In genomic region chr8:70042583-70043455, GRCm38 (mm10) we compare ENCODE assay signal across 8 mouse cellular contexts. TPM values are rescaled to one million over a fixed set of nuclear protein-coding genes. Genes with fewer than 3 reads are reported as not detected.
A peak's percentile ranks its signal among the peaks of the same experiment; 100 is the strongest.
DNase-seq lines count a peak whose midpoint lies in the region; ATAC-seq and TF ChIP-seq lines count a peak whose summit lies in the region.

TSS of gene Mau2 (minus strand) at chr8:70042734.
TSS of gene Sugp1 (plus strand) at chr8:70042813.

- no peaks in the 10 kb centered on the region for H3K27me3 ChIP-seq in C2C12 (ENCODE audit: control insufficient read depth, insufficient read depth, insufficient read length)
- no peaks in the 10 kb centered on the region for H3K27me3 ChIP-seq in erythroblast, embryonic 14.5 days (ENCODE audit: control insufficient read depth)
- H3K27me3 ChIP-seq in heart, embryonic 11.5 days (ENCODE audit: control insufficient read depth, insufficient read depth, low read length) = no peaks in the 10 kb centered on the region
- H3K27me3 ChIP-seq in kidney, embryonic 16.5 days (ENCODE audit: insufficient read depth, low read length) = no peaks in the 10 kb centered on the region
- no peaks in the 10 kb centered on the region for H3K27me3 ChIP-seq in liver, adult 2 months (ENCODE audit: control insufficient read depth, insufficient read depth, low read length)
- H3K27me3 ChIP-seq in myocyte (ENCODE audit: control insufficient read depth, insufficient read depth, insufficient read length) = no peaks in the 10 kb centered on the region
- no peaks in the 10 kb centered on the region for H3K27me3 ChIP-seq in splenic B cell, adult 2 months (ENCODE audit: control insufficient read depth, insufficient read depth, low read length, poor library complexity, severe bottlenecking)

- peak; percentile 99 for DNase-seq in brain, embryonic 14.5 days (ENCODE audit: low read depth)
- DNase-seq in liver, adult 2 months (ENCODE audit: extremely low read depth, low read depth, low spot score) = peak; percentile 89
- peak; percentile 98 for DNase-seq in splenic B cell, adult 2 months (ENCODE audit: low read depth, low spot score)

- no peak for TF ChIP-seq CTCF in C2C12 (IDR thresholded peaks at IDR 0.05; ENCODE audit: control insufficient read depth, insufficient read depth, insufficient read length)
- TF ChIP-seq CTCF in brain, embryonic 14.5 days (IDR thresholded peaks at IDR 0.05; ENCODE audit: borderline replicate concordance, extremely low read depth, insufficient read depth, insufficient read length) = no peak
- TF ChIP-seq CTCF in liver, adult 2 months (IDR thresholded peaks at IDR 0.05; ENCODE audit: low read depth, low read length) = no peak

- H3K79me2 ChIP-seq in C2C12 (ENCODE audit: control insufficient read depth, insufficient read depth) (peaks cover 98% of the 10 kb centered on the region), myocyte (ENCODE audit: control insufficient read depth, insufficient read depth) (peaks cover 91% of the 10 kb centered on the region)
- peaks cover 58% of the 10 kb centered on the region for H3K79me2 ChIP-seq in liver, adult 2 months (ENCODE audit: control insufficient read depth, insufficient read depth, low read length)

- peak within 1 kb of the TSS; percentile 96 for H3K4me3 ChIP-seq in C2C12 (ENCODE audit: insufficient read depth, poor library complexity, severe bottlenecking)
- peak within 1 kb of the TSS; percentile 80 for H3K4me3 ChIP-seq in erythroblast, embryonic 14.5 days (replicated peaks)
- H3K4me3 ChIP-seq in heart, embryonic 11.5 days (ENCODE audit: low read depth, low read length) = peak within 1 kb of the TSS; percentile 100
- peak within 1 kb of the TSS; percentile 93 for H3K4me3 ChIP-seq in kidney, embryonic 16.5 days (ENCODE audit: low read length)
- H3K4me3 ChIP-seq in liver, adult 2 months (ENCODE audit: insufficient read depth, low read depth, low read length) = peak within 1 kb of the TSS; percentile 91
- peak within 1 kb of the TSS; percentile 89 for H3K4me3 ChIP-seq in myocyte

- H3K4me2 ChIP-seq in heart, embryonic 11.5 days = peak within 1 kb of the TSS; percentile 97
- H3K4me2 ChIP-seq in kidney, embryonic 16.5 days (replicated peaks; ENCODE audit: low read depth, low read length) = peak within 1 kb of the TSS; percentile 84
- H3K4me2 ChIP-seq in myocyte (ENCODE audit: low read depth) = peak within 1 kb of the TSS; percentile 99

- ATAC-seq in heart, embryonic 11.5 days (replicated peaks; ENCODE audit: insufficient number of reproducible peaks, low FRiP score, low TSS enrichment) = peak; percentile 89
- peak; percentile 96 for ATAC-seq in kidney, embryonic 16.5 days (ENCODE audit: low FRiP score, low TSS enrichment)

- peak within 1 kb of the TSS; percentile 85 for H3K9ac ChIP-seq in heart, embryonic 11.5 days (ENCODE audit: low read depth, low read length)
- H3K9ac ChIP-seq in kidney, embryonic 16.5 days (replicated peaks; ENCODE audit: low read length) = peak within 1 kb of the TSS; percentile 81
- H3K9ac ChIP-seq in liver, adult 2 months (ENCODE audit: low read depth, low read length) = peak within 1 kb of the TSS; percentile 93

- peak within 1 kb of the TSS; percentile 69 for H3K27ac ChIP-seq in heart, embryonic 11.5 days (ENCODE audit: low read depth, low read length)
- H3K27ac ChIP-seq in kidney, embryonic 16.5 days (ENCODE audit: low read length) = peak within 1 kb of the TSS; percentile 80
- H3K27ac ChIP-seq in liver, adult 2 months (replicated peaks; ENCODE audit: insufficient read depth, low read depth, low read length) = peak within 1 kb of the TSS; percentile 95

- H3K36me3 ChIP-seq in C2C12 (ENCODE audit: control insufficient read depth, insufficient read depth) (no peaks in the 10 kb centered on the region), myocyte (ENCODE audit: control insufficient read depth, insufficient read depth) (no peaks in the 10 kb centered on the region)
- peaks cover 24% of the 10 kb centered on the region for H3K36me3 ChIP-seq in erythroblast, embryonic 14.5 days (ENCODE audit: control insufficient read depth)
- H3K36me3 ChIP-seq in heart, embryonic 11.5 days (ENCODE audit: control insufficient read depth, insufficient read depth, low read length) = no peaks in the 10 kb centered on the region
- H3K36me3 ChIP-seq in kidney, embryonic 16.5 days (ENCODE audit: insufficient read depth, low read length) = no peaks in the 10 kb centered on the region
- H3K36me3 ChIP-seq in liver, adult 2 months (ENCODE audit: control insufficient read depth, insufficient read depth, low read length) = no peaks in the 10 kb centered on the region
- no peaks in the 10 kb centered on the region; the same call in 1 of the 2 replicates for H3K36me3 ChIP-seq in splenic B cell, adult 2 months (ENCODE audit: control insufficient read depth, insufficient read depth, low read length, poor library complexity, severe bottlenecking)

- peak; percentile 98 for TF ChIP-seq POLR2A in brain, embryonic 14.5 days (IDR thresholded peaks at IDR 0.05; ENCODE audit: borderline replicate concordance, extremely low read depth, insufficient read depth, insufficient read length, poor library complexity, severe bottlenecking)
- peak; percentile 85; the same call in 1 of the 2 replicates for TF ChIP-seq POLR2A in liver, adult 2 months (IDR thresholded peaks at IDR 0.05; ENCODE audit: extremely low read depth, insufficient read depth, low read length)
- peak; percentile 87 for TF ChIP-seq POLR2A in myocyte (IDR thresholded peaks at IDR 0.05; ENCODE audit: insufficient read length, low read depth)

- H3K79me3 ChIP-seq in C2C12 (ENCODE audit: low read depth) = peaks cover 75% of the 10 kb centered on the region

- H3ac ChIP-seq in C2C12 (ENCODE audit: control insufficient read depth, insufficient read length, low read depth) (peak within 1 kb of the TSS; percentile 88), myocyte (ENCODE audit: control insufficient read depth, insufficient read length) (peak within 1 kb of the TSS; percentile 54)

- WGBS in heart, embryonic 11.5 days (ENCODE audit: insufficient replicate concordance) = under 1% methylated on average over 65 of the region's 65 CpGs
- under 1% methylated on average over 65 of the region's 65 CpGs for whole genome bisulfite sequencing in kidney, embryonic 16.5 days
- under 1% methylated on average over 65 of the region's 65 CpGs for WGBS in liver, adult 2 months

- H3K4me1 ChIP-seq in erythroblast, embryonic 14.5 days (ENCODE audit: control insufficient read depth) = peaks cover 55% of the 10 kb centered on the region
- peaks cover 16% of the 10 kb centered on the region for H3K4me1 ChIP-seq in heart, embryonic 11.5 days (ENCODE audit: control insufficient read depth, insufficient read depth, low read length)
- peaks cover 32% of the 10 kb centered on the region for H3K4me1 ChIP-seq in kidney, embryonic 16.5 days (ENCODE audit: insufficient read depth, low read length)
- peaks cover 13% of the 10 kb centered on the region for H3K4me1 ChIP-seq in liver, adult 2 months (ENCODE audit: control insufficient read depth, insufficient read depth, low read length)

- H3K9me3 ChIP-seq in erythroblast, embryonic 14.5 days (ENCODE audit: control insufficient read depth, low read length) = no peaks in the 10 kb centered on the region
- H3K9me3 ChIP-seq in heart, embryonic 11.5 days (replicated peaks; ENCODE audit: control insufficient read depth, low read length) = no peaks in the 10 kb centered on the region
- no peaks in the 10 kb centered on the region for H3K9me3 ChIP-seq in kidney, embryonic 16.5 days (ENCODE audit: low read length)

TF ChIP-seq in C2C12, 6 proteins besides CTCF, POLR2A, EP300 and RAD21:
- TF ChIP-seq USF1 (IDR thresholded peaks at IDR 0.05; ENCODE audit: low read depth) (no peak), MYOD1 (IDR thresholded peaks at IDR 0.05; ENCODE audit: control insufficient read depth, insufficient read length, low read depth) (no peak), FOSL1 (IDR thresholded peaks at IDR 0.05; ENCODE audit: insufficient read depth, low read length, poor library complexity, severe bottlenecking) (no peak), CEBPB (IDR thresholded peaks at IDR 0.05; ENCODE audit: low read depth) (no peak), MYOG (IDR thresholded peaks at IDR 0.05; ENCODE audit: control insufficient read depth, extremely low read depth, insufficient read length) (no peak), MAX (IDR thresholded peaks at IDR 0.05) (no peak)
TF ChIP-seq in C2C12: peak in this region for 0.

TF ChIP-seq in myocyte, 11 proteins besides CTCF, POLR2A, EP300 and RAD21 (continues in another document):
- TF ChIP-seq E2F4 (IDR thresholded peaks at IDR 0.05; ENCODE audit: insufficient read depth) = no peak
- no peak for TF ChIP-seq USF1 (IDR thresholded peaks at IDR 0.05; ENCODE audit: low read depth)
- no peak for TF ChIP-seq MAX (IDR thresholded peaks at IDR 0.05; ENCODE audit: low read depth)
- peak; percentile 71 for TF ChIP-seq POLR2AphosphoS2 (IDR thresholded peaks at IDR 0.05; ENCODE audit: insufficient read length, low read depth)
- no peak for TF ChIP-seq REST (IDR thresholded peaks at IDR 0.05; ENCODE audit: insufficient read depth, insufficient read length)
- TF ChIP-seq TCF12 (IDR thresholded peaks at IDR 0.05; ENCODE audit: insufficient read depth, poor library complexity, severe bottlenecking) = no peak
- TF ChIP-seq MYOD1 (IDR thresholded peaks at IDR 0.05; ENCODE audit: control insufficient read depth in 1 of 3, insufficient read length in 2 of 3, low read depth in 2 of 3) = peak in 1 of 3 experiments; percentile 23
- peak; percentile 54 for TF ChIP-seq SRF (IDR thresholded peaks at IDR 0.05; ENCODE audit: control insufficient read depth, insufficient read length, low read depth)
- TF ChIP-seq TCF3 (IDR thresholded peaks at IDR 0.05; ENCODE audit: insufficient read length, low read depth) = no peak

RNA-seq across cellular contexts. Expression of gene Mau2, which starts in this region (rescaled TPM):
- polyA plus RNA-seq in C2C12 (2012; fragmentation: generic; extraction: Trizol) (24.0 TPM), myocyte (2012; fragmentation: generic; extraction: Trizol) (27.4 TPM)
- 120 and 138 TPM in 2 replicates for polyA plus RNA-seq in brain, embryonic 14.5 days (2012; rRNA removed)
- polyA plus RNA-seq in erythroblast, embryonic 14.5 days (2012) = 1.5 TPM in 2 replicates
- 35.5 and 38.1 TPM in 2 replicates for polyA plus RNA-seq in heart, embryonic 11.5 days (2014; fragmentation: Nextera tagmentation; extraction: Ambion mirVana)
- 54.3 and 62.4 TPM in 2 replicates for polyA plus RNA-seq in kidney, embryonic 16.5 days (2015; fragmentation: Nextera tagmentation; extraction: Ambion mirVana)
- 18.0 and 24.4 TPM in 2 replicates for total RNA-seq in liver, adult 2 months (2014; rRNA removed)
- 30.1 and 40.5 TPM in 2 replicates for polyA plus RNA-seq in liver, adult 2 months (2012; rRNA removed)

RNA-seq across cellular contexts. Expression of gene Sugp1, which starts in this region (rescaled TPM):
- 28.2 TPM for polyA plus RNA-seq in C2C12 (2012; fragmentation: generic; extraction: Trizol)
- polyA plus RNA-seq in brain, embryonic 14.5 days (2012; rRNA removed) = 22.4 and 32.4 TPM in 2 replicates
- 4.0 TPM in 2 replicates for polyA plus RNA-seq in erythroblast, embryonic 14.5 days (2012)
- polyA plus RNA-seq in heart, embryonic 11.5 days (2014; fragmentation: Nextera tagmentation; extraction: Ambion mirVana) = 25.1 and 26.1 TPM in 2 replicates
- 50.7 and 51.6 TPM in 2 replicates for polyA plus RNA-seq in kidney, embryonic 16.5 days (2015; fragmentation: Nextera tagmentation; extraction: Ambion mirVana)
- total RNA-seq in liver, adult 2 months (2014; rRNA removed) = 5.1 and 5.6 TPM in 2 replicates
- polyA plus RNA-seq in liver, adult 2 months (2012; rRNA removed) = 5.1 and 5.3 TPM in 2 replicates
- 38.4 TPM for polyA plus RNA-seq in myocyte (2012; fragmentation: generic; extraction: Trizol)

Comparison
In these comparisons a context has a peak if more than half of its experiments do, and no peak if none do; other contexts are left out.
1. Peak in every context shown above with its lines: DNase-seq, ATAC-seq, H3K4me3 ChIP-seq and H3K27ac ChIP-seq.
2. RNA of gene Mau2 (polyA plus RNA-seq): 120 to 138 TPM in brain, embryonic 14.5 days, 54.3 to 62.4 TPM in kidney, embryonic 16.5 days, 30.1 to 40.5 TPM in liver, adult 2 months, 35.5 to 38.1 TPM in heart, embryonic 11.5 days, 27.4 TPM in myocyte (single experiment) and 24.0 TPM in C2C12 (single experiment); 1.5 TPM in erythroblast, embryonic 14.5 days; every median in the first group is over 10 times any median in the second.